Mouse (Mus musculus) bone marrow, adult 2 months (tissue): Measurements from ENCODE around the gene Grip1.

ENCODE experiments used
- CTCF ChIP-seq: fragments of 200-500 bp; IDR thresholded peaks from 2 replicates; pipeline ENCODE4 v1.5.1; 2011; ENCODE audit warnings: low read length, control low read depth; ENCODE audit not compliant: control insufficient read depth, insufficient read depth
- POLR2A ChIP-seq: fragments of 200-500 bp; IDR thresholded peaks from 2 replicates; pipeline ENCODE4 v1.6.1; 2011; ENCODE audit warnings: low read depth, mild to moderate bottlenecking, control low read depth, low read length, borderline replicate concordance; ENCODE audit not compliant: control insufficient read depth

DNA sequence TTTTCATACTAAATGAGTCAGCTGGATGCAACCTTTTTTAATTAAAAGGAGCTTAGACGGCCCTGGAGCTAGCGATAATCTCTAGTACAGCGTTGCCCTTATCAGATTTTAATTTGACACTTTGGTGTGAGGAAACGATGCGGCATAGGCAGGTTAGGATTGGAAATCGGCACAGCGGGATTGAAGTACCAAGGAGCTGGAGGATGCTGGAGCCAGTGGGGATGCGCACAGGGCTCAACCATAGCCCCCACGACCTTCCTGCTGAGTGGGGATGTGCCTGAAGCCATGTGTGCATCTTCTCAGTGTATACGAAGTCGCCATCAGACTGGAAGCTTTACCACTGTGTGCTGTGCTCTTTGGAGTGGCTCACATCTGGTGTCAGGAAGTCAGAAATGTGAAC is 526.4 kb downstream of the Grip1 start:
- TF ChIP-seq CTCF (no peak), POLR2A (no peak)
